Mouse (Mus musculus) kidney, postnatal 0 days (tissue): ENCODE measurements around the gene Sdr39u1. TPM values are rescaled to one million over a fixed set of nuclear protein-coding genes. Genes with fewer than 3 reads are reported as not detected.

Source experiments
- ATAC-seq: fragments of 200-750 bp; cut with Nextera tagmentation; replicated peaks from 2 replicates; pipeline ENCODE4 v1.8.0; 2017; ENCODE audit warnings: low read depth, moderate number of reproducible peaks, moderate TSS enrichment, moderate library complexity; ENCODE audit not compliant: low FRiP score
- DNase-seq: peaks from one replicate; pipeline ENCODE4 v3.0.0-alpha.2; 2016; ENCODE audit warnings: low spot score
- H3K27ac ChIP-seq: fragments of 300-500 bp; sonication (generic); 2 replicates; pipeline ENCODE4 v1.5.1; 2014; ENCODE audit warnings: mild to moderate bottlenecking
- H3K27me3 ChIP-seq: fragments of 300-500 bp; sonication (generic); 2 replicates; pipeline ENCODE4 v1.6.1; 2014; ENCODE audit warnings: low read length, mixed read lengths; ENCODE audit not compliant: insufficient read depth
- H3K36me3 ChIP-seq: fragments of 300-500 bp; sonication (generic); 2 replicates; pipeline ENCODE4 v1.6.1; 2014; ENCODE audit warnings: low read length, mixed read lengths; ENCODE audit not compliant: insufficient read depth
- H3K4me1 ChIP-seq: fragments of 300-500 bp; sonication (generic); replicated peaks from 2 replicates; pipeline ENCODE4 v1.6.1; 2014; ENCODE audit warnings: antibody characterized with exemption, low read length, mixed read lengths; ENCODE audit not compliant: insufficient read depth
- H3K4me2 ChIP-seq: fragments of 300-500 bp; sonication (generic); 2 replicates; pipeline ENCODE4 v1.6.1; 2014; ENCODE audit warnings: mild to moderate bottlenecking, low read length, moderate library complexity, mixed read lengths
- H3K4me3 ChIP-seq: fragments of 300-500 bp; sonication (generic); replicated peaks from 2 replicates; pipeline ENCODE4 v1.5.1; 2014; ENCODE audit warnings: low read depth, low read length
- H3K9ac ChIP-seq: fragments of 300-500 bp; sonication (generic); 2 replicates; pipeline ENCODE4 v1.6.1; 2014; ENCODE audit warnings: low read depth, low read length
- H3K9me3 ChIP-seq: fragments of 300-500 bp; sonication (generic); replicated peaks from 2 replicates; pipeline ENCODE4 v1.6.1; 2016; ENCODE audit warnings: low read length, inconsistent platforms, mixed read lengths
- CTCF ChIP-seq: IDR thresholded peaks from 2 replicates; pipeline ENCODE4 v1.5.1; 2016; ENCODE audit warnings: antibody characterized with exemption, low read depth, mild to moderate bottlenecking, moderate library complexity
- WGBS: fragments of 180-500 bp; shearing (Covaris S2); extraction: QIAGEN DNeasy Blood & Tissue Kit; methylation state at CpG from one replicate; pipeline ENCODE4 v1.1.7; 2014; 5-methylcytosine and 5-hydroxymethylcytosine counted together
- polyA plus RNA-seq: library from polyadenylated mRNA; unstranded; fragments of >200 nt; fragmentation: Nextera tagmentation; extraction: Ambion mirVana; gene quantifications from 2 replicates; pipeline ENCODE4 v1.2.1, GENCODE M21; 2015

Gene Sdr39u1
- polyA plus RNA-seq, 1 experiment from 2014 or later = 85.3 TPM

GRCm38 (mm10) chr14:55852646-55853551 is 47.2 kb downstream of the Sdr39u1 start:
- no peak for TF ChIP-seq CTCF
- Histone ChIP-seq H3K9ac (peak overlapping the region; percentile 68; the same call in 1 of the 2 replicates), H3K27ac (peak overlapping the region; percentile 89)

GRCm38 (mm10) chr14:55850885-55851284 is 49.2 kb downstream of the Sdr39u1 start:
- WGBS = 78% methylated on average over 6 of the region's 6 CpGs
- no peaks in the 10 kb centered on the region for H3K36me3 ChIP-seq
- ATAC-seq = no peak
- DNase-seq = no peak
- H3K4me3 ChIP-seq = no peak overlapping the region
- no peaks in the 10 kb centered on the region for H3K9me3 ChIP-seq
- H3K27ac ChIP-seq = no peak overlapping the region
- no peak overlapping the region for H3K4me2 ChIP-seq
- peaks cover 13% of the 10 kb centered on the region for H3K4me1 ChIP-seq
- H3K9ac ChIP-seq = no peak overlapping the region
- no peak for TF ChIP-seq CTCF
- H3K27me3 ChIP-seq = no peaks in the 10 kb centered on the region

More at GRCm38 (mm10) chr14:55852646-55853551, 47.2 kb downstream of the Sdr39u1 start:
- peak; percentile 69 for ATAC-seq
- H3K4me1 ChIP-seq = peaks cover 30% of the 10 kb centered on the region
- H3K4me3 ChIP-seq = 0 out of 2 replicates have a peak overlapping the region, but pooled peaks have one; percentile 2
- H3K4me2 ChIP-seq = peak overlapping the region; percentile 84
- no peaks in the 10 kb centered on the region for H3K27me3 ChIP-seq
- DNase-seq = peak; percentile 87
- H3K36me3 ChIP-seq = no peaks in the 10 kb centered on the region
- no peaks in the 10 kb centered on the region for H3K9me3 ChIP-seq
- under 1% methylated on average over 11 of the region's 11 CpGs for WGBS

Other genes starting within 250 kb of the Sdr39u1 start
- gene Mdp1, start 239.8 kb downstream of the Sdr39u1 start, polyA plus RNA-seq = 48.8 and 56.0 TPM in 2 replicates
- 48.2 and 49.7 TPM in 2 replicates for gene Gmpr2, start 228.4 kb downstream of the Sdr39u1 start, polyA plus RNA-seq
- gene Nedd8, start 228.2 kb downstream of the Sdr39u1 start, polyA plus RNA-seq = 508 and 548 TPM in 2 replicates
- 24.6 and 29.0 TPM in 2 replicates for gene Tinf2, start 218.5 kb downstream of the Sdr39u1 start, polyA plus RNA-seq
- 5.9 and 7.6 TPM in 2 replicates for gene Tgm1, start 186.4 kb downstream of the Sdr39u1 start, polyA plus RNA-seq
- gene Rabggta, start 178.0 kb downstream of the Sdr39u1 start, polyA plus RNA-seq = 39.9 and 43.2 TPM in 2 replicates
- 122 and 127 TPM in 2 replicates for gene Dhrs1, start 154.6 kb downstream of the Sdr39u1 start, polyA plus RNA-seq
- gene Nop9, start 154.6 kb downstream of the Sdr39u1 start, polyA plus RNA-seq = 26.2 and 26.5 TPM in 2 replicates
- gene Cideb, start 141.8 kb downstream of the Sdr39u1 start, polyA plus RNA-seq = 50.0 and 51.0 TPM in 2 replicates
- 0.68 and 0.75 TPM in 2 replicates for gene Ltb4r2, start 138.9 kb downstream of the Sdr39u1 start, polyA plus RNA-seq
- 0.47 and 0.71 TPM in 2 replicates for gene Ltb4r1, start 134.3 kb downstream of the Sdr39u1 start, polyA plus RNA-seq
- 10.0 and 10.6 TPM in 2 replicates for gene Adcy4, start 116.2 kb downstream of the Sdr39u1 start, polyA plus RNA-seq
- 20.4 and 24.7 TPM in 2 replicates for gene Ripk3, start 111.4 kb downstream of the Sdr39u1 start, polyA plus RNA-seq
- gene Nfatc4, start 77.1 kb downstream of the Sdr39u1 start, polyA plus RNA-seq = 16.8 and 19.7 TPM in 2 replicates
- gene Nynrin, start 46.3 kb downstream of the Sdr39u1 start, polyA plus RNA-seq = 8.4 and 8.9 TPM in 2 replicates
- gene Cbln3, start 15.9 kb downstream of the Sdr39u1 start, polyA plus RNA-seq = 0.20 and 0.28 TPM in 2 replicates
- 8.1 and 9.8 TPM in 2 replicates for gene Khnyn, start 15.3 kb downstream of the Sdr39u1 start, polyA plus RNA-seq
- 1.8 and 5.8 TPM in 2 replicates for gene Cma1, start 44.4 kb upstream of the Sdr39u1 start, polyA plus RNA-seq
- not detected in 2 replicates for gene Cma2, start 50.7 kb upstream of the Sdr39u1 start, polyA plus RNA-seq
- gene Mcpt1, start 117.7 kb upstream of the Sdr39u1 start, polyA plus RNA-seq = not detected in 2 replicates
- not detected in 2 replicates for gene Mcpt9, start 130.2 kb upstream of the Sdr39u1 start, polyA plus RNA-seq
- gene Mcpt2, start 141.7 kb upstream of the Sdr39u1 start, polyA plus RNA-seq = not detected in 2 replicates
- 0.24 TPM in 1 of 2 replicates, not detected in the other for gene Mcpt4, start 162.0 kb upstream of the Sdr39u1 start, polyA plus RNA-seq
- gene Mcpt8, start 185.0 kb upstream of the Sdr39u1 start, polyA plus RNA-seq = 0.14 TPM in 1 of 2 replicates, not detected in the other
- not detected in 2 replicates for gene Ctsg, start 202.3 kb upstream of the Sdr39u1 start, polyA plus RNA-seq
- not detected in 2 replicates for gene Gzme, start 220.3 kb upstream of the Sdr39u1 start, polyA plus RNA-seq
- not detected in 2 replicates for gene Gzmd, start 232.3 kb upstream of the Sdr39u1 start, polyA plus RNA-seq